Mouse (Mus musculus) lung, adult 2 months (tissue): Measurements from ENCODE around the gene Slc2a4. TPM values are rescaled to one million over a fixed set of nuclear protein-coding genes. Genes with fewer than 3 reads are reported as not detected.
"Not testable (repeated sequence)": the region's sequence is repeated elsewhere in the genome, so short reads cannot be mapped to it uniquely, and the experiment has no call there.

Experiments used
- DNase-seq: peaks from one replicate; pipeline ENCODE4 v3.0.0; 2022
- H3K4me1 ChIP-seq: fragments of 200-500 bp; 2 replicates; pipeline ENCODE4 v1.6.1; 2011; ENCODE audit warnings: low read length; ENCODE audit not compliant: control insufficient read depth, insufficient read depth
- H3K4me3 ChIP-seq: fragments of 200-500 bp; replicated peaks from 2 replicates; pipeline ENCODE3; 2011; ENCODE audit warnings: low read depth, mild to moderate bottlenecking, control low read depth, low read length; ENCODE audit errors: extremely low read depth
- CTCF ChIP-seq: fragments of 200-500 bp; IDR thresholded peaks from 2 replicates; pipeline ENCODE4 v1.5.1; 2011; ENCODE audit warnings: mild to moderate bottlenecking, low read length, control low read depth; ENCODE audit not compliant: insufficient read depth
- POLR2A ChIP-seq: fragments of 200-500 bp; IDR thresholded peaks from 2 replicates; pipeline ENCODE4 v1.6.1; 2011; ENCODE audit warnings: low read depth, mild to moderate bottlenecking, control low read depth, low read length, borderline replicate concordance; ENCODE audit errors: extremely low read depth
- WGBS: fragments of 180-500 bp; shearing (Covaris S2); methylation state at CpG from one replicate; pipeline ENCODE4 v1.1.7; 2018; 5-methylcytosine and 5-hydroxymethylcytosine counted together
- polyA plus RNA-seq: library from polyadenylated mRNA; depleted of rRNA; stranded (reverse); fragments of >200 nt; gene quantifications from 2 replicates; pipeline ENCODE4 v1.2.3, GENCODE M21; 2012

Slc2a4 gene
- polyA plus RNA-seq, 1 experiment, result 40.4 TPM

DNA sequence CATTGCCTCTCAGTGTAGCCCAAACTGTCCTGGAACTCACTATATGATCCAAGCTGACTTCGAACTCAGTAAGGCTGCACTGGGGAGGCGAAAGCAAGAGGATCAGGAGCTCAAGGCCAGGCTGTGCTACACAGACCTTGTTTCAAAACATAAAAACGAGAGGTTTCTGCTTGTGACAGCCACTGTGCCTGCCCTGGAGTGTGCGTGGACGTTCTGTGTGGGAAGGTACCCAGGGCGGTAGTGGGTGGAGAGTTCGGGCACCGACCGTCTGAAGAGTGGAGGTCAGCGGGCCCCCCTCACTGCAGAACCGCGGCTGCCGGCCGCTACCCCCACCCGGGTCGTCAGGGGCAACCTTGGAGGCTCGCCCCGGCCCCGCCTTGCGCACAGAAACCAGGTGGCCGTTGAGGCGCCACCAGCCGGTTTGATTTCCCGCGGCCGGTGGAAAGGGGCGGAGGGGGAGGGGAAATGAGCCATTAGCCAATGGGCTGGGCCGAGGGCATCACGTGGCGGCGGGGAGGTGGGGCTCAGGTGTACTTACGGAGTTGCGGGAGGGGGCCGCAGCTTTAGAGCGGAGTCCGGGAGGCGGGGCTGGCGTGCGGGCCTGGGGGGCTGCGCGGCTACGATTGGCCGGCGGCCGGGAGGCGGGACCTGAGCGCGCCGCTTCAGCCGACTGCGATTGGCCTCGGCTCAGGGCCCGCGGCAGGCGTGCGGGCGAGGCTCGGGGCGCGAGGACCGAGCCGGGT, 12.7 kb downstream of the Slc2a4 start, which contains the start of gene Ybx2:
TSS of gene Ybx2 (plus strand) at position 660 of the 743 bp plus-strand sequence.
- 2% methylated on average over 62 of the region's 62 CpGs for WGBS
- peak; percentile 85 for DNase-seq

GRCm38 (mm10) chr11:69934681-69935080, 13.3 kb downstream of the Slc2a4 start:
- 14% methylated on average over 6 of the region's 6 CpGs for WGBS
- no peak for TF ChIP-seq POLR2A
- no peak for TF ChIP-seq CTCF
- Histone ChIP-seq H3K4me3 (no peak overlapping the region), H3K4me1 (peaks cover 4% of the 10 kb centered on the region)
- no peak for DNase-seq

More for the DNA sequence above, 12.7 kb downstream of the Slc2a4 start, which contains the start of gene Ybx2:
- peaks cover 4% of the 10 kb centered on the region for H3K4me1 ChIP-seq
- H3K4me3 ChIP-seq, result peak within 1 kb of the TSS; percentile 14
- no peak for TF ChIP-seq POLR2A
- TF ChIP-seq CTCF, result no peak

- TF ChIP-seq CTCF, result peak; percentile 76
- no peak for TF ChIP-seq POLR2A
- H3K4me3 ChIP-seq, result no peak overlapping the region
- WGBS, result under 1% methylated on average over 18 of the region's 18 CpGs
These were observed 13.8 kb downstream of the Slc2a4 start for GRCm38 (mm10) chr11:69934169-69934568.

DNA sequence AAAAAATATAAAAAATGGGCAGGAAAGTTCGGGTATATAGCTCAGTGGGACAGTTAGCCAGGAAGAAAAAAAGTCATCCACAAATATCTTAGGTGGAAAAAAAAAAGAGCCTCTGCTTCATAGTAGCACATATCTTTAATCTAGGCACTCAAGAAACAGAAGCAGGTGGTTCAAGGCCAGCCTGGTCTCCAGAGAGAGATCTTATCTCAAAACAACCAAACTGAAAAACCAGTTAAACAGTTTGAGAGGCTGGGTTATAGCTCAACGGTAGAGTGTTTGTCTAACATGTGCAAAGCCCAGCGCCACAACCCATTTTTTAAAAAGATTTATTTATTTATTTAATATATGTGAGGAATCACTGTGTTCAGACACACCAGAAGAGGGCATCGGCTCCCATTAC, 14.9 kb downstream of the Slc2a4 start:
- DNase-seq, result no peak
- H3K4me1 ChIP-seq, result peaks cover 4% of the 10 kb centered on the region
- WGBS, result 57% methylated on average over 4 of the region's 4 CpGs
- TF ChIP-seq POLR2A (no peak), CTCF (no peak)
- no peak overlapping the region for H3K4me3 ChIP-seq

More at GRCm38 (mm10) chr11:69934169-69934568, 13.8 kb downstream of the Slc2a4 start:
- peaks cover 4% of the 10 kb centered on the region for H3K4me1 ChIP-seq
- peak; percentile 94 for DNase-seq

DNA sequence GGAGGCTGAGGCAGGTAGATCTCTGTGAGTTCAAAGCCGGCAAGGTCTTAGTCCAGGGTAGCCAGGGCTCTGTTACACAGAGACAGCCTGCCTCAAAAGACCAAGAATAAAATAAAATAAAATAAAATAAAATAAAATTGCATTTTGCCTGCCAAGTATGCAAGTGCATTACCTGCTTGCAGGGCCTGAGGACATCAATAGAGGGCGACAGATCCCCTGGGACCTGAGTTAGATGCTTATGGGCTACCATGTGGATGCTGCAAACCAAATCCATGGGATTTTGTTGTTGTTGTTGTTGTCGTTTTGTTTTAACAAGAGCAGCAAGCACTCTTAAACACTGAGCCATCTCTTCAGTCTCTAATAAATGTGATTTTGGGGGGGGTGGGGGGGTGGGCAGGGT, 15.7 kb downstream of the Slc2a4 start:
- no peak for TF ChIP-seq POLR2A
- peak; percentile 33; the same call in 1 of the 2 replicates for TF ChIP-seq CTCF
- DNase-seq, result no peak
- Histone ChIP-seq H3K4me3 (no peak overlapping the region), H3K4me1 (peaks cover 4% of the 10 kb centered on the region)
- 36% methylated on average over 3 of the region's 3 CpGs for WGBS

DNA sequence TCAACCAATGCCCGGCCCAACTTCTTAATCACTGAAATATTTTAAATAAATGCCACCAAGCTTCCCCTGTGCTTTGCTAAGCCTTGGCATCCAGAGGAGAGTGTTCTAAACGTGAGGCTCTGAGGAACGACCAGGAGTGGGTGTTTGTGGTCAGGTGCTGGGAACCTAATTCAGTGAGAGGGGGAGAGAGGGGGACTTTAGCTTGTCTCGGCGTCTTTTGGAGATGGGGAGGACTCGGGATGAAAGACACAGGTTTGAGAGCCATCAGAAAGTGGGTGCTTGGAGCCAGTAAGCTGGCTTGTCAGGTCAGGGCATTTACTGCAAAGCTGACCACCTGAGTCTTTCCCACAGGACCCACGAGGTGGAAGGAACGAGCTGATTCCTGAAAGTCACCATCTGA, 16.2 kb downstream of the Slc2a4 start:
- H3K4me1 ChIP-seq, result peaks cover 4% of the 10 kb centered on the region
- TF ChIP-seq CTCF (no peak), POLR2A (no peak)
- 55% methylated on average over 8 of the region's 8 CpGs for WGBS
- no peak for DNase-seq
- no peak overlapping the region for H3K4me3 ChIP-seq

GRCm38 (mm10) chr11:69930967-69931537, 16.9 kb downstream of the Slc2a4 start:
- H3K4me1 ChIP-seq, result peaks cover 4% of the 10 kb centered on the region
- WGBS, result 64% methylated on average over 3 of the region's 3 CpGs
- TF ChIP-seq CTCF, result no peak
- no peak for TF ChIP-seq POLR2A
- no peak overlapping the region for H3K4me3 ChIP-seq
- no peak for DNase-seq

- 86% methylated on average over 8 of the region's 8 CpGs for WGBS
These were observed 17.8 kb downstream of the Slc2a4 start for GRCm38 (mm10) chr11:69930176-69930575.

GRCm38 (mm10) chr11:69929712-69930111, 18.3 kb downstream of the Slc2a4 start:
- no peak for DNase-seq
- TF ChIP-seq POLR2A, result no peak
- no peak for TF ChIP-seq CTCF
- WGBS, result 29% methylated on average over 4 of the region's 4 CpGs
- Histone ChIP-seq H3K4me1 (peaks cover 2% of the 10 kb centered on the region; the same call in 1 of the 2 replicates), H3K4me3 (no peak overlapping the region)

More at GRCm38 (mm10) chr11:69930176-69930575, 17.8 kb downstream of the Slc2a4 start:
- not testable (repeated sequence) for H3K4me1 ChIP-seq, H3K4me3 ChIP-seq, DNase-seq

DNA sequence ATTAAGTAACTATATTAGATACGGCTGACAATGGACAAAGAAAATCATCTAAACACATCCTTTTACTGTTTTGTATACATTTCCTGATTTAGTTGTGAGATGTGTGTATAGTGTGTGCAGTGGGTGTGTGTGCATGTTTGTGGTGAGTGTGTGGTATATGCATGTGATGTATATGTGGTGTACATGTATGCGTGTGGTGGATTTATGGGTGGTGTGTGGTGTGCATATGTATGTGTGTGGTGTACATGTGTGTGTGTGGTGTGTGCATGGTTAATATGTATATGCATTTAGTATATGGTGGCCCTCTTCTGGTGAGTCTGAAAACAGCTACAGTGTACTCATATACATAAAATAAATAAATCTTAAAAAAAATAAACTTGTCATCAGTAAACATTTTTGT, 20.5 kb downstream of the Slc2a4 start:
- no peaks in the 10 kb centered on the region for H3K4me1 ChIP-seq
- 95% methylated on average over 2 of the region's 2 CpGs for WGBS
- DNase-seq, result no peak
- no peak overlapping the region for H3K4me3 ChIP-seq
- TF ChIP-seq CTCF, result no peak
- no peak for TF ChIP-seq POLR2A
